Mouse (Mus musculus) hindbrain, embryonic 14.5 days (tissue): ENCODE measurements around the gene Kctd17. TPM values are rescaled to one million over a fixed set of nuclear protein-coding genes. Genes with fewer than 3 reads are reported as not detected.

Source experiments
- ATAC-seq: fragments of 200-750 bp; cut with Nextera tagmentation; 2 replicates; pipeline ENCODE4 v1.8.0; 2017; ENCODE audit warnings: moderate number of reproducible peaks, mild to moderate bottlenecking, moderate TSS enrichment, moderate library complexity; ENCODE audit not compliant: low FRiP score
- DNase-seq: peaks from one replicate; pipeline ENCODE4 v3.0.0-alpha.2; 2015; ENCODE audit warnings: low spot score
- H3K27ac ChIP-seq: fragments of 300-500 bp; sonication (generic); 2 replicates; pipeline ENCODE4 v1.5.1; 2014; ENCODE audit warnings: mild to moderate bottlenecking, moderate library complexity
- H3K27me3 ChIP-seq: fragments of 300-500 bp; sonication (generic); 2 replicates; pipeline ENCODE4 v1.6.1; 2014; ENCODE audit warnings: mild to moderate bottlenecking, low read length, mixed read lengths; ENCODE audit not compliant: control insufficient read depth, insufficient read depth
- H3K36me3 ChIP-seq: fragments of 300-500 bp; sonication (generic); replicated peaks from 2 replicates; pipeline ENCODE4 v1.6.1; 2014; ENCODE audit not compliant: control insufficient read depth, insufficient read depth
- H3K4me1 ChIP-seq: fragments of 300-500 bp; sonication (generic); replicated peaks from 2 replicates; pipeline ENCODE4 v1.6.1; 2014; ENCODE audit warnings: antibody characterized with exemption, low read length, mixed read lengths; ENCODE audit not compliant: control insufficient read depth, insufficient read depth
- H3K4me2 ChIP-seq: fragments of 300-500 bp; sonication (generic); replicated peaks from 2 replicates; pipeline ENCODE4 v1.6.1; 2014; ENCODE audit warnings: mild to moderate bottlenecking, moderate library complexity
- H3K4me3 ChIP-seq: fragments of 300-500 bp; sonication (generic); replicated peaks from 2 replicates; pipeline ENCODE4 v1.5.1; 2014; ENCODE audit warnings: mild to moderate bottlenecking, low read length
- H3K9ac ChIP-seq: fragments of 300-500 bp; sonication (generic); 2 replicates; pipeline ENCODE4 v1.6.1; 2014
- H3K9me3 ChIP-seq: fragments of 300-500 bp; sonication (generic); 2 replicates; pipeline ENCODE4 v1.6.1; 2016; ENCODE audit warnings: low read length; ENCODE audit not compliant: control insufficient read depth
- WGBS: fragments of 180-500 bp; shearing (Covaris S2); extraction: QIAGEN DNeasy Blood & Tissue Kit; methylation state at CpG from one replicate; pipeline ENCODE4 v1.1.7; 2014; 5-methylcytosine and 5-hydroxymethylcytosine counted together
- polyA plus RNA-seq: library from polyadenylated mRNA; unstranded; fragments of >200 nt; fragmentation: Nextera tagmentation; extraction: Ambion mirVana; gene quantifications from 2 replicates; pipeline ENCODE4 v1.2.1, GENCODE M21; 2014

The Kctd17 gene
- polyA plus RNA-seq, 1 experiment from 2014 or later: 141 TPM

GRCm38 (mm10) chr15:78429139-78429459, 735 bp downstream of the Kctd17 start:
- H3K4me2 ChIP-seq: peak overlapping the region; percentile 95
- WGBS: 0% methylated on average over 3 of the region's 3 CpGs
- H3K27me3 ChIP-seq: no peaks in the 10 kb centered on the region
- H3K9ac ChIP-seq: peak overlapping the region; percentile 94
- H3K9me3 ChIP-seq: no peaks in the 10 kb centered on the region
- ATAC-seq: no peak
- peak overlapping the region; percentile 96 for H3K4me3 ChIP-seq
- H3K27ac ChIP-seq: peak overlapping the region; percentile 82
- peaks cover 16% of the 10 kb centered on the region; the same call in 1 of the 2 replicates for H3K4me1 ChIP-seq
- H3K36me3 ChIP-seq: peaks cover 24% of the 10 kb centered on the region
- no peak for DNase-seq

DNA sequence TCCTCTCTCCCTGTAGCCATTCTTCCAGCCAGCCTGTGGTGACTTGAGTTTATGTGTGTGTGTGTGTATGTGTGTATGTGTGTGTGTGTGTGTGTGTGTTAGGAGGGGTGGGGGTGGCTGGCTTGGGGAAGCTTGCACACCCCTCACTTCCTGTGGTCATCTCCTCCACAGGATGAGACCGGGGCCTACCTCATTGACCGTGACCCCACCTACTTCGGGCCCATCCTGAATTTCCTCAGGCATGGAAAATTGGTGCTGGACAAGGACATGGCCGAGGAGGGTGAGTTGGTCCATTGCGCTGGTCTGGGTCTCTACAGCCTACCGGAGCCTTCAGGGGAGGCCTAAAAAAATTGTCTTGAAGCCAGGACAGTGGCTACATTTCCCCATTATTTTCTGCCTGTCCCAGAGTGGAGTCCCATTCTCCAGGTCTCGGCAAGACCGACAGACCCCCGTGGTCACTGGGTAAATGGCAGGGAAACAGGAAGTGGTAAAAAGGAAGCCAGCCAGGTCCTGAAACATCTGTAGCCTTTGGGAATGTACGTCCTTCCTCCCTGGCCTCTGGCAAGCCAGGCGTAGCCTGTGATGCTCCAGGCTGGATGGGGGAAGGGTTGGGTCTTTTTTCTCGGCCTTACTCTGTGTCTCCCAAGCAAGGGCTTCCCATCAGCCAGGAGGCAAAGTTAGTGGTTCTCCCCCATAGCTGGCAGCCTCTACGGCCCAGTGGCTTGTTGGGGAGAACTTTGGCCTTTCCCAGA, 1.7 kb downstream of the Kctd17 start:
- Histone ChIP-seq H3K27ac (peak overlapping the region; percentile 82), H3K4me3 (peak overlapping the region; percentile 96; the same call in 1 of the 2 replicates), H3K9ac (no peak overlapping the region), H3K4me1 (peaks cover 16% of the 10 kb centered on the region; the same call in 1 of the 2 replicates), H3K4me2 (peak overlapping the region; percentile 95), H3K27me3 (no peaks in the 10 kb centered on the region), H3K9me3 (no peaks in the 10 kb centered on the region), H3K36me3 (peaks cover 30% of the 10 kb centered on the region)
- ATAC-seq (no peak), DNase-seq (no peak)
- WGBS: 83% methylated on average over 13 of the region's 13 CpGs

- Histone ChIP-seq H3K9ac (no peak overlapping the region), H3K4me2 (no peak overlapping the region), H3K9me3 (no peaks in the 10 kb centered on the region), H3K4me1 (peaks cover 16% of the 10 kb centered on the region; the same call in 1 of the 2 replicates), H3K27me3 (no peaks in the 10 kb centered on the region), H3K36me3 (peaks cover 35% of the 10 kb centered on the region), H3K4me3 (no peak overlapping the region), H3K27ac (no peak overlapping the region)
- ATAC-seq (no peak), DNase-seq (no peak)
- 85% methylated on average over 10 of the region's 10 CpGs for WGBS
Observed at GRCm38 (mm10) chr15:78430874-78431273, 2.5 kb downstream of the Kctd17 start.

DNA sequence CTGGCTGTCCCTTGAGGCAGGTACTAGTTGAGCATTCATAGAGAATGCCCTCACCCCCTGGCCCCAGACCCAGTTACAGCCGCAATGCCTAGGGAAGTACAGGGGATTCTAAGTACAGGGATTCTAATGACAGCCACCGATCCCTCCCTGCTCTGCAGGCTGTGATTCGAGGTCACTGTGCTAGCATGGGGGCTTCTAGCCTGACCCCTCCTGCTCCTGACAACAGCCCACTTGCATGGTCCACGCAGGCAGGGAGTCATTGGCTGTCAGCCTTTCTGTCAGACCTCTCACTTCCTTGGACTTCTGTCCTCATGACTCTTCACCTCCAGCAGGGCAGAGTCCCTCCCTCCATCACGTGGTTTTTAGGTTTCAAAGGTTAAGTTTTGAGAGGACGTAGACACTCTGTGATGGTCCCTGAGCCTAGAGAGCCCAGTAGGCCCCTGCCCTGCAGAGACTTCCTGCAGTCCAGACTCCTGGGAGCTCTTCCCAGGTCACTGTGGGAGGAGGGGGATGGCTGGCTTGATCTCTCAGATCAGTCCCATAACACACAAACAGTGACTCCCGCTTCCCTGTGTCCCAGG, 3.3 kb downstream of the Kctd17 start:
- H3K4me2 ChIP-seq: no peak overlapping the region
- H3K9ac ChIP-seq: no peak overlapping the region
- H3K4me1 ChIP-seq: peaks cover 23% of the 10 kb centered on the region; the same call in 1 of the 2 replicates
- H3K27ac ChIP-seq: no peak overlapping the region
- H3K27me3 ChIP-seq: no peaks in the 10 kb centered on the region
- 83% methylated on average over 7 of the region's 7 CpGs for WGBS
- no peak overlapping the region for H3K4me3 ChIP-seq
- DNase-seq: no peak
- peaks cover 42% of the 10 kb centered on the region for H3K36me3 ChIP-seq
- H3K9me3 ChIP-seq: no peaks in the 10 kb centered on the region
- no peak for ATAC-seq

- H3K36me3 ChIP-seq: peaks cover 42% of the 10 kb centered on the region
- WGBS: 25% methylated on average over 6 of the region's 6 CpGs
- no peak overlapping the region for H3K9ac ChIP-seq
- H3K27ac ChIP-seq: no peak overlapping the region
- H3K4me3 ChIP-seq: no peak overlapping the region
- H3K4me1 ChIP-seq: peaks cover 17% of the 10 kb centered on the region; the same call in 1 of the 2 replicates
- H3K4me2 ChIP-seq: no peak overlapping the region
- no peaks in the 10 kb centered on the region for H3K9me3 ChIP-seq
- ATAC-seq: no peak
- peak; percentile 59 for DNase-seq
- H3K27me3 ChIP-seq: no peaks in the 10 kb centered on the region
Observed at GRCm38 (mm10) chr15:78434896-78435520, 6.6 kb downstream of the Kctd17 start.

DNA sequence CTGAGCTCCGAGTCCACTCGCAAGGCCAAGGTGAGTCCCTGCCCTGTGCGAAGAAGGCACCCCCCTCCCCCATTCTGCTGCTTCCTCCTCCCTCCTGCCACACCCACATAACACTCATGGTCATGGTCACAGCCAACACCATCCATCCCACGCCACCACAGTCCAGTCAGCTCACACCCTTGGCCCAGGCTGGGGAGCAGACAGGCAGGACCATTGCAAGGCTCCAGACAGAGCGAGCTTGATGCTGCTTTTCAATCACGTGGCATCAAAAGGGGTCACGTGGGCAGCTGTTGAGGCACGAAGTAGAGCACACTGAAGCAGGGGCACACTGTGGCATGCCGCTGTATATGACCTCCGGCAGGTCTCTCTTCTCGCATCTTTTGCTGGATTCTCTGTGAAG, 7.3 kb downstream of the Kctd17 start:
- 83% methylated on average over 11 of the region's 11 CpGs for WGBS
- H3K9ac ChIP-seq: no peak overlapping the region
- H3K4me2 ChIP-seq: no peak overlapping the region
- peaks cover 14% of the 10 kb centered on the region; the same call in 1 of the 2 replicates for H3K4me1 ChIP-seq
- ATAC-seq (no peak), DNase-seq (no peak)
- no peaks in the 10 kb centered on the region for H3K9me3 ChIP-seq
- no peak overlapping the region for H3K4me3 ChIP-seq
- H3K27me3 ChIP-seq: no peaks in the 10 kb centered on the region
- H3K27ac ChIP-seq: no peak overlapping the region
- H3K36me3 ChIP-seq: peaks cover 41% of the 10 kb centered on the region

DNA sequence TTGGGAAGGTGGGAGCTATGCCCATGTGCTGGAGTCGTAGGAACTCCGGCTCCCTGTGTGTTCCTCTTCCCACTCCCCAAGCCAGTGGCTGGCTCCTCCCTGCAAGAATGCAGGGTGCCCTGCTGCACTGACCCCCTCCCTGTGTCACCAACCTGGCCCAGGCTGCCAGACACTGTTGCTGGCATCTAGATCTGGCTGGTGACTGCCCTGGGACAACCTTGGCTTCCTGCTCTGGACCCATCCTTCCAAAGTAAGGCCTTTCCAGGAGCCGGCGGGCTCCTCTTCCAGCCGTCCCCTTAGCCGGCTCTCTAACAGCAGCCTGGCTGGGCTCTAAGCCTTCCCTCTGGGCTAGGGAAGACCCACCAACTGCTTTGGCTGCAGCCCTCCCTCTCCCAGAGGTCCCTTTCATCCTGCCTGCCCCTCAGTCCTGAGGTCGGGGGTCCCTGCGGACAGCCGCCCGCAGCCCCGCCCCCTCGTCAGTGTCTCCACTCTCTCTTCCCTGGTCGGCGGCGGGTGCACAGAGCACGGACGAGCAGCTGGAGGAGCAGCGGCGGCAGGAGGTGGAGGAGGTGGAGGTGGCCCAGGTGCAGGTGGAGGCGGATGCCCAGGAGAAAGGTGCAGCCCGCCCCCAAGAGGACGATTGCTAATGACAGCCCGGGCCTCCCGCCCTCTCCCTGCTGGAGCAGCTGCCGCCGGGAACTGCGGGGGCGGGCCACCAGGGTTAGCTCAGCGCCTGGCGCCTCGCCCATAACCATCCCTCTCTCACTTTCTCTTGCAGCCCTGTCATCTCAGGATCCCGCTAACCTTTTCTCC, 8.2 kb downstream of the Kctd17 start:
- H3K4me3 ChIP-seq: no peak overlapping the region; the same call in 1 of the 2 replicates
- H3K9ac ChIP-seq: peak overlapping the region; percentile 8
- peaks cover 32% of the 10 kb centered on the region for H3K36me3 ChIP-seq
- no peaks in the 10 kb centered on the region for H3K27me3 ChIP-seq
- DNase-seq (peak; percentile 68), ATAC-seq (no peak; the same call in 1 of the 2 replicates)
- H3K4me1 ChIP-seq: peaks cover 14% of the 10 kb centered on the region; the same call in 1 of the 2 replicates
- no peaks in the 10 kb centered on the region for H3K9me3 ChIP-seq
- 11% methylated on average over 31 of the region's 32 CpGs for WGBS
- peak overlapping the region; percentile 44 for H3K4me2 ChIP-seq
- peak overlapping the region; percentile 22; the same call in 1 of the 2 replicates for H3K27ac ChIP-seq

DNA sequence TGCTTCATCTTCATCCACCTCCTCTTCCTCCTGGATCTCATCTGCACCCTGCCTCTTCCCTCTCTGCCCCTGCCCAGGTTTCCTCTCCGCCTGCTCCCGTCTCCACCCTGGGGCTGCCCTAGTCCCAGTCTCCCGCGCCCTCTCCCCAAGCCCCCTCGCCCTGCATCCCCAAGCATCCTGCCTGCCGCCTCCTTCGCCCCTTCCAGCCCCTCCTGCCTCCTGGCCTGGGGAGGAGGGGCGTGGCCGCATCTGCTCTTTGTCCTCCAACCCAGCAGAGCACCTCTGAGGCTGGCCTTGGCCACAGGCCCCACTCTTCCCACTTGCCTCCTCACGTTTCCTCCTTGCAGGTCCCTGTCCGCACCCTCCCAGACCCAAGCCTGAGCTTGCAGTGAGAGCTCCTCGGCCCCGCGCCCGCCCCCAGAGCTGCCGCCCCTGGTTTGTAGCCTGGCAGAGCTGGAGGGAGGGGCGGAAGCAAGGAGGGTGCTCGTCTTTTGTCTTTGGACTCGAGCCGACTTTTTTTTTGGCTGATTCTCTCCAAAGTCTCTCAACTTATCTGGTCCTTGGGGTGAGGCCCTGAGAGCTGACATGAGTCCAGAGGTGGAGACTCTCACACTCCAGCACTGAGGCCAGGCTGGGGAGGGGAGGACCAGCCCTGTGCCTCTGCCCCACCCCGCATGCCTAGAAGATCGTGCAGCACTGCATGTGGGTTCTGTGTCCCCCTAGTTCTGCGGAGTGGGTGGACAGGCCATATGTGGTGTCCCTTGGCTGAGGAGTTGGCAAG, 9.1 kb downstream of the Kctd17 start:
- peak overlapping the region; percentile 43; the same call in 1 of the 2 replicates for H3K27ac ChIP-seq
- peak overlapping the region; percentile 44 for H3K4me2 ChIP-seq
- no peak overlapping the region for H3K4me3 ChIP-seq
- WGBS: 20% methylated on average over 23 of the region's 23 CpGs
- 0 out of 2 replicates have a peak overlapping the region, but pooled peaks have one; percentile 8 for H3K9ac ChIP-seq
- H3K4me1 ChIP-seq: peaks cover 14% of the 10 kb centered on the region; the same call in 1 of the 2 replicates
- no peaks in the 10 kb centered on the region for H3K27me3 ChIP-seq
- no peaks in the 10 kb centered on the region for H3K9me3 ChIP-seq
- no peak for DNase-seq
- no peak for ATAC-seq
- peaks cover 32% of the 10 kb centered on the region for H3K36me3 ChIP-seq
